Mouse (Mus musculus) brain, embryonic 14.5 days (tissue): ENCODE results near the gene Spem1. TPM values are rescaled to one million over a fixed set of nuclear protein-coding genes. Genes with fewer than 3 reads are reported as not detected.

Experiments
- DNase-seq: peaks from one replicate; pipeline ENCODE4 v3.0.0-alpha.2; 2011; ENCODE audit warnings: low read depth
- CTCF ChIP-seq: fragments of 200-500 bp; IDR thresholded peaks from 2 replicates; pipeline ENCODE4 v1.5.1; 2012; ENCODE audit warnings: inconsistent platforms, mild to moderate bottlenecking, moderate library complexity, borderline replicate concordance; ENCODE audit not compliant: insufficient read depth, insufficient read length; ENCODE audit errors: extremely low read depth
- POLR2A ChIP-seq: fragments of 200-500 bp; IDR thresholded peaks from 2 replicates; pipeline ENCODE4 v1.6.1; 2012; ENCODE audit warnings: mild to moderate bottlenecking, inconsistent platforms, borderline replicate concordance; ENCODE audit not compliant: poor library complexity, insufficient read depth, insufficient read length, severe bottlenecking; ENCODE audit errors: extremely low read depth
- polyA plus RNA-seq: library from polyadenylated mRNA; depleted of rRNA; stranded (reverse); fragments of >200 nt; gene quantifications from 2 replicates; pipeline ENCODE4 v1.2.3, GENCODE M21; 2012

Spem1 gene
- polyA plus RNA-seq, 1 experiment = 1.3 TPM

- DNase-seq = no peak
- TF ChIP-seq POLR2A = no peak
- TF ChIP-seq CTCF = no peak
Measured at GRCm38 (mm10) chr11:69823456-69823855, 1.5 kb upstream of the Spem1 start.

DNA sequence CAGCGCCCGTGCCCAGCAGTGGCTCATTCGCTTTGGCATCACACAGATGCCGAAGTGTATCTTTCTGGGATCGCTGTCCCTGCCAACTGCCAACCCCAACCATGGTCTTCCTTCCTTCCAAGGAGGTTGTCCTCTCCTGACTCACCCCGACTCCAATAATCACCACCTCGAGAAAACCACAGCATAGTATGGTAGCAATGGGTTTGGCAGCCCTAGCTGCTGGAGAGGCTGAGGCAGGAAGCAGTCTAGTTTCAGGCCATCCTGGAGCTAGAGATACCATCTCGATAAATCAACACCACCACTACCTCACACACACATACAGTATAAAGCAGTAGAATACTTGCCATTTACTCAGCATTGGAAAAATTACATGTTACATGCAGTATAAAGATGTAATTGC is 3.1 kb downstream of the Spem1 start:
- TF ChIP-seq POLR2A = no peak
- TF ChIP-seq CTCF = no peak
- DNase-seq = no peak

DNA sequence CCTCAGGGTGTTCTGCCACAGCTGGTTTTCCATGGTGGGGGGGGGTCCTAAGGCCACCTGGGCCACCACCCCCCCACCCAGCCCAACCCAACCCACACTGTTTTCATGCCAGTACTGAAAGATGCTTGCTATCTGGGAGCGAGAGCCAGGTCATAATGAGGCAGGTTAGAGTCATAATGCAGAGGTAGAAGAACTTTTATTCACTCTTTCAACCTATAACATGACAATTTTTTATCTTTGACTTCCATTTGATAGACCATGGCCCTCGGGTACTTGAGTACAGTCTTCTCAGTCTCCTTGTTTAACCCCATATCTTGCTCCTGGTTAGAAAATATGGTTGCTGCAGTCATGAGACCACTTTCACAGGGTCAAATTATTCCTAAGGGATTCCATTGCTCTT is 3.6 kb downstream of the Spem1 start, which contains the start of gene Spem2:
TSS of gene Spem2 (minus strand) at position 101 of the 400 bp plus-strand sequence.
- no peak for DNase-seq
- TF ChIP-seq CTCF (no peak), POLR2A (no peak)

GRCm38 (mm10) chr11:69816520-69816919 is 5.5 kb downstream of the Spem1 start:
- DNase-seq = no peak
- TF ChIP-seq POLR2A (no peak), CTCF (no peak)

- TF ChIP-seq POLR2A = no peak
- TF ChIP-seq CTCF = no peak
- DNase-seq = no peak
Measured at GRCm38 (mm10) chr11:69815155-69815554, 6.8 kb downstream of the Spem1 start, which contains the start of gene Gm39566. Gene Gm39566 (minus strand): TSS chr11:69815298.

DNA sequence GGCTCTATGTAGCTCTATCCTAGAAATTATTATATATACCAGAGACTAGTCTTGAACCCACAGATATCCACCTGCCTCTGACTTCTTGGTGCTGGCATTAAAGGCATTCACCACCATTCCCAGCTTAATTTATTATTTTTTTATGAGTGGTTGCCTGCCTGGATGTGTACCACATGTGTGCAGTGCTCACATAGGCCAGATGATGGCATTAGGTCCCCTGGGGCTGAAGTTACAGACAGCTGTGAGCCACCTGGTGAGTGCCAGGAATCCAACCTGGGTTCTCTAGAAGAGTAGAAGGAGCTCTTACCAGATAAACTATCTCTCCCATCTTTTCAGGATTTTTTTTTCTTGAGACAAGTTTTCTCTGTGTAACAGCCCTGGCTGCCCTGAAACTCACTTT is 11.7 kb downstream of the Spem1 start:
- TF ChIP-seq POLR2A (no peak), CTCF (no peak)
- no peak for DNase-seq

DNA sequence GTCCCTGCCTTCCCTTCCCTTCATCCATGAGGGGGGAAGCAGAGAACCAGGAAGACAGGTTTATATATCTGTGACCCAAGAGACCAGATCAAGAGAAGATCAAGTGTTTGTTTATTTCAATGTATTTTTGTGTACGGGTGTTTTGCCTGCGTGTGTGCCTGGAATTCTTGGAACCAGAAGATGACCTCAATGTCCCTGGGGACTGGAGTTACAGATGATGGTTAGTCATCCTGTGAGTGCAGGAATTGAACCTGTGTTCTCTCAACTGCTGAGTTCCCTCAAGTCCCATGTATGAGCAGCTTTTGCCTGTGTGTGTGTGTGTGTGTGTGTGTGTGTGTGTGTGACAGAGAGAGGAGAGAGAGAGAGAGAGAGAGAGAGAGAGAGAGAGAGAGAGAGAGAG is 14.3 kb downstream of the Spem1 start:
- no peak for DNase-seq
- TF ChIP-seq CTCF (no peak), POLR2A (no peak)

- no peak for TF ChIP-seq POLR2A
- no peak for TF ChIP-seq CTCF
- DNase-seq = no peak
Measured at GRCm38 (mm10) chr11:69806378-69806777, 15.6 kb downstream of the Spem1 start.

DNA sequence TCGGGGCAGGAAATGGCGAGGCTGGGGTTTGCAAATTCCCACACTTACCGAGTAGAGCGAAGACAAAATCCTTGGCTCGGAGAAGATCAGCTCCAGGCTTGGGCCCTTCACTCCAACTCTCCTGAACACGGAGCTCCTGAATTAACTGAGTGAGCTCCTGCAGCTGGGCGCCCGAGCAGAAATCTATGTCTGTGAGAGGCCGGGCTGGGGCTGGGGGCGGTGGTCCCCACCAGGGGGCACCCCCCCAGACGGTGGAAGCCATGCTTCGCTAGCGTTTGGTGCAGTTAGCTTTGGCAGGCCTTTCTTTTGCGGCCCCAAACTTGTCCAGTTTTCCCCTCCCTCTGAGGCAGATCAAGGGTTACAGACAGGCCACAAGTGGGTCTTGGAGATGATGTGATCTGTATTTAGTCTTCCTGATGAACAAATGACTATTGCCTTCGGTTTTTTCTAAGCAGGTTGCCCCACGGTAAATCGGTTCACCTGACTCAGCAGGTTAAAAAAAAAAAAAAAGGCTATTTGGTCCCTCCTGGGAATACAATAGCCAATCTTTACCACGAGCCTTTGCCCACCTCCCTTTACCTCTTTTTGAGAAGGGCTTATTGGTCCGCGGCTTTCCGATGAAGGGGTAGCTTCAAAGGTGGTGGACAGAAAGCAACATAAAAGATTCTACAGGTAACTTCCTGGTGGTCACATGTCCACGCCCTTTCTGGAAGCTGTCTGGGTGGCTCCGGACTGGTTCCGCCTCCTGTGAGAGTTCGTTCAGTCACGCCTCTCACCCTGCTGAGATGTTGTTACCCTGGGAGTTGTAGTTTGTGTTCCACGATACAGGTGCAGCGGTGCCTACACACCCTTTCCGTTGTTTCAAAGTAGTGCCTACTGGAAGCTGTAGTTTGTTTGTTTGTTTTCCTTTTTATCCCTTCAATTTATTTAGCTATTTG is 16.7 kb downstream of the Spem1 start, which contains the start of gene Tmem102:
TSS of gene Tmem102 (minus strand) at position 653 of the 938 bp plus-strand sequence.
- no peak for DNase-seq

GRCm38 (mm10) chr11:69804652-69804940 is 17.4 kb downstream of the Spem1 start:
- TF ChIP-seq POLR2A = no peak
- no peak for TF ChIP-seq CTCF
- DNase-seq = peak; percentile 14

More for the DNA sequence above, 16.7 kb downstream of the Spem1 start, which contains the start of gene Tmem102:
- TF ChIP-seq CTCF (no peak), POLR2A (no peak)

- DNase-seq = peak; percentile 84
Measured at GRCm38 (mm10) chr11:69803786-69804651, 18.0 kb downstream of the Spem1 start.

More at GRCm38 (mm10) chr11:69803786-69804651, 18.0 kb downstream of the Spem1 start:
- TF ChIP-seq CTCF (peak; percentile 56), POLR2A (no peak)
